Comparison of ENCODE assay signal across 16 mouse cellular contexts in the genomic region with DNA sequence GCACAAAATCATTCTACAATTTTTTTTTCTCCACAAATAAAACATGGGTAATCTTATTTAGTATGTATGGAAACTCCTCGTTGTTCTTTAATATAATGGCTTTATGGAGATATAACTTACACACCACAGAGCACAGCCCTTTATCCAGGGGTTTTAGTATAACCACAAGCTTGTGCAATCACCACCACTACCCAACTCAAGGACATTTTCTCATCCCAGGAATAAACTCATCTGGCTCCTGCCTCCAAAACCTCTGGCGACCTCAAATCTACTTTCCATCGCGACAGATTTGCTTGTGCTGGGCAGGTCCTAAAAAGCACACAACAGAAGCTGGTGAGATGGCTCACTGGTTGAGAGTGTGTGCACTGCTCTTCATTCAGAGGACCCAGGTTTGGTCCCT. TPM values are rescaled to one million over a fixed set of nuclear protein-coding genes. Genes with fewer than 3 reads are reported as not detected.
"Had no signal": no experiment of that assay in that cellular context is flagged by ENCODE, and none has a peak within 500 bp of the region (broad histone marks: within the 10 kb centered on the region; RNA-seq: fewer than 3 reads in every experiment).

No protein-coding gene starts in this region.

- ATAC-seq: intestine, embryonic 15.5 days had no signal

- H3K27ac ChIP-seq: intestine, embryonic 15.5 days; kidney, postnatal 0 days; neural tube, embryonic 13.5 days had no signal

- H3K27me3 ChIP-seq: intestine, embryonic 15.5 days; neural tube, embryonic 13.5 days had no signal

- H3K9me3 ChIP-seq: intestine, embryonic 15.5 days; midbrain, embryonic 10.5 days; neural tube, embryonic 13.5 days had no signal

- H3K36me3 ChIP-seq: intestine, embryonic 15.5 days; midbrain, embryonic 10.5 days; neural tube, embryonic 13.5 days had no signal

- H3K9ac ChIP-seq: intestine, embryonic 15.5 days; lung, embryonic 14.5 days; neural tube, embryonic 13.5 days had no signal

- H3K4me2 ChIP-seq: intestine, embryonic 15.5 days; lung, embryonic 14.5 days; neural tube, embryonic 13.5 days had no signal

- H3K4me1 ChIP-seq: neural tube, embryonic 13.5 days had no signal

- DNase-seq: kidney, postnatal 36 days; left cerebral cortex, postnatal 4 days; lung, embryonic 14.5 days; lung, postnatal 10 days; lung, postnatal 4 days; midbrain, embryonic 14.5 days; retina, postnatal 1 day; right cerebral cortex, postnatal 4 days; spleen, adult 18-20 months; thymus, adult 18-20 months; thymus, postnatal 14 days had no signal

- H3K4me3 ChIP-seq: intestine, embryonic 15.5 days; midbrain, embryonic 10.5 days; neural tube, embryonic 13.5 days had no signal

RNA-seq across cellular contexts. Expression of gene Soat2, which starts 43.3 kb away (rescaled TPM):
- total RNA-seq: layer of hippocampus, postnatal 14 days; left cerebral cortex, postnatal 4 days had no signal
- polyA plus RNA-seq: midbrain, embryonic 14.5 days had no signal
